Mouse (Mus musculus) natural killer cell, adult 2 months (primary cell): Measurements from ENCODE around the gene Cd300a.
"Not testable (repeated sequence)": the region's sequence is repeated elsewhere in the genome, so short reads cannot be mapped to it uniquely, and the experiment has no call there.

Experiments used
- DNase-seq, 2 experiments: peaks; one replicate each; pipeline ENCODE4 v3.0.0; 2022; ENCODE audit warnings: low spot score in 2 of 2

Gene Cd300a

DNA sequence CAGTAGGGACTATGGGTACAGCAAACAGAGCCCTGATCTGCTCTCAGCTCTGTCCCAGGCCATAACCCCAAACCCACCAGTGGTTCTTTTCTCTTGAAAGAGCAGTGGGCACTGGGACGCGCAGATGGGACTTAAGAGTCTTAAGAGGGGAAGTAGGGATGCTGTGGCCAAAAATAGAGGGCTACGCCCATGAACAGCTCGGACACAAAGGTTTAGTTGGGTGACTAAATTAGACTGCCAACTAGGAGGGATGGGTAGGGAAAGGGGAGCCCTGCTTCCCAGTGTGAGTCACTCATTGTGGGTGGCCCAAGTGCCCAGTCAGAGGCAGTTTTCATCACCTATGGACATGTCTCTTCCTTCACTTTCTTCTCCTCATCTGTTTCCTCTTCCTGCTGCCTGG, 13.4 kb downstream of the Cd300a start:
- no peak for DNase-seq

DNA sequence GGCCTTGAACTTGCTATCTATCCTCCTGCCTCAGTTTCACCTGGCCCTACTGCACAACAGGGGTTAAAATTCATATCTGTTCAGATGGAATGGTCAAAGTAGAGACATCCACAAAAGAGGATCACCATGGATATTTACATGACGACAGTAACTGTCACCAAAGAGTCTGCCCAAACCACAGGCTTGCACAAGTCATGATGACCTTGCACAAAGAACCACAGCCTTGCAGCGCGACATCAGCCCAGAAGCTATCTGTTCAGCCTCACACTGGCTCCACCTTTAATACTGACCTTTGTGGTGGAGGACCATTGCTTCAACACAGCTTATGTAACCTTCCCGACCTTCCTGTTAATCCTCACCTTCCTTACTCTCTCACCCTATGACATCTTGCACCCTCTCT, 17.7 kb downstream of the Cd300a start:
- peak; percentile 42 to 73 for DNase-seq

GRCm38 (mm10) chr11:114908086-114908485, 18.2 kb downstream of the Cd300a start:
- DNase-seq = no peak

DNA sequence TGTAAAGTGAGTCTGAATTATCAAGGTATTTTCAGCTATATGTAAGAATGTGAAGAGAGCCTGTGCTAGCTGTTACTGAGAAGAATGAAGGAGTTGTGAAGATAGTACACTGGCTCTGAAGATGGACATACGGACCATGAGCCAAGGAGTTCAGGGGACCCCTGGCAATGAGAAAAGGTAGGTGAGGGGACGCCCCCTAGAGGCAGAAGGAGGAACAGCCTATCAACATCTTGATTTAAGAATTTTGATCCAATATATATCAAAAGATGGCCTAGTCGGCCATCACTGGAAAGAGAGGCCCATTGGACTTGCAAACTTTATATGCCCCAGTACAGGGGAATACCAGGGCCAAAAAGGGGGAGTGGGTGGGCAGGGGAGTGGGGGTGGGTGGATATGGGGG, 19.7 kb downstream of the Cd300a start:
- DNase-seq = not testable (repeated sequence)

DNA sequence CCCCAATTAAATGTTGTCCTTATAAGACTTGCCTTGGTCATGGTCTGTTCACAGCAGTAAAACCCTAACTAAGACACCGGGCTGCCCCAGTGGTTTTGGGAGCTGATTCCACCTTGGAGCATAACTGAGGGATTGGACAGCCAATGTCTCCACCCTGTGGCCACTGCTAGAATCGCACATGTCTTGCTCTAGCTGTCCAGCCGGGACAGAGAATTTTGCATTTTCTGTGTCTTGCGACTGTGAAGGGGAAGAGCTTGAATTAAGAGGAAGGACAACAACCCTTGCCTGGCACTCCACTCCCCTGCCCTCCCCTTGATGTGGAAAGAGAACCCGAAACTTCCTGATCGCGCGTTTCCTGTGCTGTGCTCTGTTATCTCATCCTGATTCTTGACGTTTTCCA, 23.0 kb downstream of the Cd300a start:
- peak; percentile 44 to 56 for DNase-seq

DNA sequence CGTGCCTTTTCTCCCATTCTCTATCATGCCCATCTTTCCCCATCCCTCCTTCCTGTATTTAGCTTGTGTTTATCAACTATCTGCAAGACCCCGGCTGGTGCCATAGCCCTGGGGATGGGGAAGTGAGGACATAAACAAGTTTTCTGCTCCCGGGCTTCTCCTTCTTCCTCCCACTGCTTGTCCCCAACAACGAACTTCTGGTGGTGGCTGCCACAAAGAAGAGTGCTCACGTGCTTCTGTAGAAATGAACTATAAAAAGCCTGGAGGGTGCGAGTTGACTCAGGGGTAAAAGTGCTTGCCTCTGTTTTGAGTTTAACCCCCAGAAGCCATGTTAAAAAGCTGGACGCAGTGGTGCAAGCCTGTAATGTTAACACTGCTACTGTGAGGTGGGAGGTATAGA, 25.1 kb downstream of the Cd300a start:
- no peak for DNase-seq

DNA sequence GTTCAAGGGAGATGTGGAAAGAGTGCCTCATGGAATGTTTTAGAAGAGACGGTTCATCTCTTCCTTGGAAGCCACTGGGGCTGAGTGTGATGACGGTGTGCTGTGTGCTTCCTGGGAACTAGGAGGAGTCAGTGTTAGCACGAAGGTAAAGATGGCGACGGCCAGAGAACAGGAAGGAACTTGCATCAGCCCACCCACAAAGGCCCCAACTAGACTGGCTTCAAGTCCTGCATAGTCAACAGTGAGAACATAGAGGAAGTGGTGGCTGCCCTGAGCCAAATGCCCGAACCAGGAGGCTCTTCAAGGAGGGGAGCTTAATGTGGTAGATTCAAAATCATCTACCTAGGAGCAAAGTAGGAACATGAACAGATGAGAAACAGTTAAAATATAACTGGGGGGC, 27.3 kb downstream of the Cd300a start:
- no peak for DNase-seq

- no peak for DNase-seq
These were observed 32.6 kb downstream of the Cd300a start for GRCm38 (mm10) chr11:114922439-114922838.

DNA sequence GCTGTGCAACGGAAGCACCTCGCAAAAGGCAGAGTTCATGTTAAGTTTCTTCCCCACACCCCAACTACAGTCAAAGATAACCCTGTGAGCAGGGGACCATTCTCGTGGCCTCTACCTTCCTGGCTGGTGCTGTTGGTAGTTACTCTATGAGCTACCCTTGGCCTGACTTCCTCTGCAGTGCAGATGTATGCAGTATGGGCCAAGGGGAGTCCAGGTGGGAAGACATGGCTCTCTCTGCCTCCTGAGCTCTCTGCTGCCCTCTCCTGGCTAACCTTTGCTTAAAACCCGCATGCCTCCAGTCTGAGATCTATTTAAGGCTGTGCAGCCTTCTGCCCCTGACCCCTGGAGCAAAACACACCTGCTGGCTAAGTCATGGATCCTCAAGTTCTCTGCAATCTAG, 34.1 kb downstream of the Cd300a start:
- DNase-seq = peak in 1 of 2 experiments; percentile 29

DNA sequence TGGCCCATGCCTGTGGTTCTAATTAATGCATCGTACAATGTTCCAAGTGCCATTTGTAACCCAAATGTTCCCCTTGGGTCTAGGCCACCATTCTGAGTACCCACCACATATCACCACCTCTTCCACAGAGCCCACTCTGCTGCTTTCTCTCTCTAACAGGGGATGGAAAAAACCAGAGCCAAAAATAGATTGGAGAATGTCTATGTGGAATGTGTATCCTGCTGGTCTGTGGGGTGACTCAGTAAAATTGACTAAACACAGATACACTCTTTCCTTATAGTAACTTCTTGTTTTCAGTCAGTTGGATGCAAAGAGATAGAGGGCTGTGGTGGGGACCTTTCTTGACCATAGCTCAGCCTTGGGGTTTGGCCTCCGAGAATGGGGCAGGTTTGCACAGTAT, 39.7 kb downstream of the Cd300a start:
- no peak for DNase-seq

DNA sequence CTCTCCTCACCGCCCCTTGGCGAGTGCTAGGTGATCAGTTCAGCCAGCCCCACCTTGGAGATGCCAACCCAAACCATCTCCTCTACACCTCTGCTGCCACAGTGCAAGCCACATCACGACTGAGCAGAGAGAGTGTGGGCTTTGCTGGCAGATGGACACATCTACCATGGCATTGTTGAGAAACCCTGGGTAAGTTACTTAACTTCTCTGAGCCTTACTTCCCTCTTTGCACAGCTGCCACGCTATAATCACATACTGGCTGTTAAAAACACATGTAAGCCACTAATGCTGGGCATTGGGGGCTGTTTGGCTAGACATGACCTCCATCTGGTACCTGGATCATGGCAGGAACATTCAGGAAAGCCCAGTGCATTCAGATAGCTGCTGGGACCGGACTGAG, 41.2 kb downstream of the Cd300a start:
- DNase-seq = no peak

DNA sequence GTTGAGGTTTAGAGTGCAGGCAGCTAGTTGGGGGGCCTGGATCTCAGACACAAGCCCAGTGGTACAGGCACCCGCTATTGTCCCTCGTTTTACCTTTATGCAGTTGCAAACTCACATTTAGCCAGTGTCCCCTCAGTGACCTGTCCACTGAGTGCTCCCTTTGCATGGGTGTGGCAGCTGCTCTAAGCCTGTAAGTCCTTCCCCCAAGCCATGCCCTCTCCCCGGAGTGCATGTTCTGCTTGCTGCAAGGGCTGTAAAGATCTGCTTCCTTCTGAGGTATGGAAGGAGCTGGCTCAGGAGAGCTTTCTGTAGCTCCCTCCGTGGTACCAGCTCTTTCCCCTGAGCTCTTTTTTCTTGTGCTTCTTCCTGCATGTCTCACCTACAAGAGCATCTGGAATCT, 43.8 kb downstream of the Cd300a start:
- DNase-seq = no peak

GRCm38 (mm10) chr11:114934144-114934543, 44.3 kb downstream of the Cd300a start, which contains the start of gene Cd300lb:
TSS of gene Cd300lb (minus strand) at chr11:114934386.
- no peak for DNase-seq
